Mouse (Mus musculus) fat pad, adult 2 months (tissue): ENCODE data around the gene Gstm4.
"Not testable (repeated sequence)": the region's sequence is repeated elsewhere in the genome, so short reads cannot be mapped to it uniquely, and the experiment has no call there.

ENCODE experiments used
- DNase-seq: peaks from one replicate; pipeline ENCODE4 v3.0.0-alpha.2; 2011; ENCODE audit warnings: low read depth, low spot score; ENCODE audit errors: extremely low read depth

The Gstm4 gene

DNA sequence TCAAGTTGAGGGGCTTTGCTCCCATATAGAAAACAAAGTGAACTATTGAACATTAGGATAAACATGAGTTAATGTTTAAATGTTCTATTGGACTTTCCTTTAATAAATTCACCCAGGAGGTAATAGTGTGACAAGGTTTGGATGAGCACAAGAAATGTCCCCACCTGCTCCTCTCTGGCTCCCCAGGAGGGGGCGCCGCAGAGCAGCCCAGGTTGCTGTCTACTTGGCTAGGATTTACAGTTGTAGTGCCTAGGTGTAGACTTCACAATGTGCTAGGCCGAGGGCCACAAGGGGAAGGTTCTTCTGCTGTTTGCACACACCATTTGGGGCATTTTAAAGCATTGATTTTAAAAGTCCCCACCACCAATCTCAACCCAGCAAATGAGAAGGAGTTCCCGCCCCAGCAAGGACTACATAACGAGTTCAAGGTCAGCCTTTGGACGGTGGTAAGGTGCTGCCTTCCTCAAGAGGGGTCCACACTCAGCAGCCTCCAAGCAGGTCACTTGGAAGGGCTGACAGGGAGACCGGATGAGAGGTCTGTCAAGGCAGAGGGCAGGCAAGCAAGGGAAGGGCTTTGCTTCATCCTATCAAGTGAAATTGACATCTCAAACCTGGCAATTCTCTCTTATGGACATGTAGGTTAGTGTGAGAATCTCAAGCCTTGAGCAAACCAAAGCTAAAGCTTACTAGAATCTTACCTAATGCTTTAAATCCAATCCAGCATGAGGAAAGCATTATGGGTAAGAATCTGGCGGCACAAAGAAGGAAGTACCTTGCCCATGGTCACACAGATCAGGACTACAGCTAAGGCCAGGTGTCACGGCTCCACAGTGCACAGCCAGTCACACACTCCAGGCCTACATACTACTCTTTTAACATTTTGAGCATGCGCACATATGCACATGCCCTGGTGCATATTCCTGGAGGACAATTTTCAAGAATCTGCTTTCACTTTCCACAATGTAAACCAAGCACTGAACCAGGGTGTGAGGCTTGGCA is 25.9 kb upstream of the Gstm4 start:
- DNase-seq = no peak

DNA sequence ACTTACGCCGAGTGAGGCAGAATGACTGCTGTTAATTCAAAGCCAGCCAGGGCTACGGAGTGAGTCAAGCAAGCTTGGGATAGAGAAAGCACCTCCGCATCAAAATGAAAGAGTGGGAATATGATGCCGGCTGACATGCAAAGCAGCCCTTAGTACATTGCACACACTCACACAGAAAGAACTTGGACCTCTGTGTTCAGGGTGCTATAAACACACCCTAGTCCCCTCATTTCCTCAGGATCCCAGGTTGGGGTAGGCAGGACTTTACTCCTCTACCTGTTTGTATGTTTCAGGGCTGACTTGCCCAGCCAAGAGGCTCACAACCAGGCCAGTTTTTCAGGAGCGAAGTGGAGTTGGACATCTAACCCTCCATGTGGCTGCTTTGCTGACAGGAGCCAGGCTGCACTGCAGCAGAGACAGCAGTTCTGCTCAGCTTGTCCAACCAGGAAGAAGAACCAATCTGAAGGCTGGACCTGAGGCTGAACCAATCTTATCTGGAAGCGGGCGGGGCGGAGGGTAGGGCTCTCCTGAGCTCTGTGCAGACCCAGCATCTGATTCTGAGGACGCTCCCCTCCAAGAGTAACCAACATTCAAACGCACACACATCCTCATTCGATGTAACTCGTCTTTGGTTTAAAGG is 24.7 kb upstream of the Gstm4 start:
- DNase-seq = no peak

DNA sequence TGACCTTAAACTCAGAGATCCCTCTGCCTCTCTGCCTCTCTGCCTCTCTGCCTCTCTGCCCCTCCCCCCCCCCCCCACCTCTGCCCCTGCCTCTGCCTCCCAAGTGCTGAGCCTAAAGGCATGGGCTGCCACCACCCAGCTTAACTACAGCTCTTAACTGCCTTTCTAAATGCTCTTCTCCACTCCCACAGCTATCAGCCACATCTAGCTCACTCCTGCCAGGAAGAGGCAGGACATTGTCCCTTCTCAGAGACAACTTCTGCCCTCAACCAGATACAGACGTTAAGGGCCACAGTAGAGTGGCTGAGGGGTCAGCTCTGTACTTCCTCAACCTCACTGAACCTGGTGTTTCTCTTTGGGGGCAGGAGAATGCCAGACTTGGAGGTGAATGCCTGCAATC is 24.1 kb upstream of the Gstm4 start:
- no peak for DNase-seq

DNA sequence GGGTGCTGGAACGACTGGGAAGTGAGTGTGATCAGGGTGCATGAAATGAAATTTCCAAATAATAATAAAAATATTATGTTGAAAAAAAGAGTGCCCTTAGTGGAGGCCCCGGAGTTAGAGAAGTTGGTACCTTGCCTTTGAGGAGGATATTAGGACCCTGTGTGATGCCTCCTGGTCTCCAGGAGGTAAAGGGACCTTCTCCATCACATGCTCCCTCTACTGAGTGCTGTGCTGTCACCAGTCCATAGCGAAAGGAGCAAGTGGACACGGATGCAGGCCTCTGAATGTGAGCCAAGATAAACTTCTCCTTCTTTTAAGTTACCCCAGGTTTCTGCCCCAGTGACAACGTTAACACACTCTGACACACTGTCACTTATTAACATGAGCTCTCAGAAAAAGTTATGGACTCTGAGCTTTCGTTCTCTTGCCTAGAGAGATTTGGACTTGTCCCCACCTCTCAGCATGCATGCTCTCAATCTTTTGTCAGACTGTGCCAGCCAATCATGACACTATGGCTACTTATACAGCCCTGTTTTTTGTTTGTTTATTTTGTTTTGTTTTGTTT is 22.8 kb upstream of the Gstm4 start:
- no peak for DNase-seq

DNA sequence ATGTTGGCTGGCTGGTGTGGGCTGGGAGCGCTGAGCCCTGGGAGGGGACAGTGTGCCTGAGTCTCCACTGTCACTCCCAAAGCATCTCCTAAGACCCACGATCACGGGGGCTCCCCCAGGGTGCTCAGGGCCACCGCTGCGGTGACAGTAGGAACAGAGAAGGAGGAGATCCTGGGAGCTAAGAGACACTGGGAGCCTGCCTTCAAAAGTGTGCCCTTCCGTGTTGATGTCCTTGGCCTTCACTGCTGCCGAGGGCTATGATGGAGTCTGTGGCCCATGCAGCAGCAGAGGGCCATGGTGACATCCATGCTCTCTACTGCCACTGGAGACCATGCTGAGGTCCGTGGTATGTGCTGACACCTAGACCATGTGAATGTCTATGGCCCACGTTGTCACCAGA is 20.9 kb upstream of the Gstm4 start:
- DNase-seq = no peak

DNA sequence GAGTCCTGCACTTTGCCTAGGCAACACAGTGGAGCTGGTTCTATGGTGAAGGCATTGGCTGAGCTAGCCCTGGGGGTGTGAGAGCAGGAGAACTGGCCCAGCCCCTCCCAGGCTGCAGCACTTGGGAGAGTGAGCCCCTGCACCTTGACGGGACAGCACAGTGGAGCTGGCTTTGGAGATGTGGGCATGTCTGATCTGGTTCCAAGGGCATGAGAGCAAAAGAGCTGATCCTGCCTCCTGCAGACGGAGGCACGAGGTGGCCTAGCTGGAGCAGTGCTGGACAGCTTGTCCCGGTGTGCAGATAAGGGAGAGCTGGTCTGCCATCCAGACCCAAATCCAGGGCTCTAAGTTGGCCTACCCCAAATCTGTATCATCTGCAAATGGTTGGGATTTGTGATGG is 20.0 kb upstream of the Gstm4 start:
- no peak for DNase-seq

DNA sequence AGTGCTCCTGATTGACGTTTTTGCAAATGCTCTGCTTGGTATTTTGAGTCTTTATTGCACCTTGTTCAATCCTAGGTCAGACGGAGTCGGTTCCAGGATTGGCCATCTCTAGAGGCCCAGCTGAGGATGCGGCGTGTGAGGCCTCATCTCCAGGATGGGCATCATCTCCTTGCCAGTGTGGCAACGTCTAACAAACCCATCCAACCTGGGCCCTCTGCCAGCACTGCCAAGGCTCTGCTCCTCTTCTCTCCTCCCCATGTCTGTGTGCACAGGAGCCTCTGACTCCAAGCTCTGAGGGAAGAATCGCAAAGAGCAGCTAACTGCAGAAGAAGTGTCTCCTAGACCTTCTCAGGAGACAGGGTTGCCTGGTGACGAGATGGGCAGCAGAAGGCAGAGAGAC is 18.0 kb upstream of the Gstm4 start:
- no peak for DNase-seq

DNA sequence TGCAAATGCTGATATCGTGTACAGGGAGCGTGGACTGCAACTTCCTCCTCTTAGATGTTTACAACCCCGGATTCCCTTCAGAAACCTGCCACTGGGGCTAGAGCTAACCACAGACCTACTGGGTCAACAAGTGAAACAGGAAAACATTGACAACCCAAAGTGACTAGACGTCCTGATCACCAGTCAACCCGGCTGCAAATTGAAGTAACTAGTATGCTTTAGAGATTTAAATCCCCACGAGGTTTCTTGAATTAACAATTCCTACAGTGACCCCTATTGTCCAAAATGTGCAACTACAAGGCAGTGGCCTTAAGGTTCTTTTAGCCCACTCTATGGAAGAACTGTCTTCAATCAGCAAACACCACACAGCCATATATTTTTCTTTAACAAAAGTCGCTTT is 16.7 kb upstream of the Gstm4 start:
- DNase-seq = no peak

DNA sequence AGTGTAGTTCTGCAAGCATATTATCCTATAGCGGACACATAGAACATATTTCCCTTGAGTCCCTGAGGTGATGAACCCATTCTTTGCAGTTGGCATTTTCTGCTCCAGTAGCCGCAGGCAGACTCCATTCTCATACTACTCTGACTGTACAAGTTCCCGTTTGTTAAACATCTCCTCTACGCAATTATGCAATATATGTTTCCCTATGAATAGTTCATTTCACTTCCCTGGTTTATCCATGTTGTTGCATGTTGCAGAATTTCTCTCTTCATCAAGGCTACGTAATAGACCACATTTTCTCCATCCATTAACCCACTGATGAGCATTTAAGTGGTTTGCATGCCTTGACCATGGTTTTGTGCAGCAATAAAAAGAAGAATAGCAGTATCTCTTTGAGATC is 5.8 kb upstream of the Gstm4 start:
- DNase-seq = no peak

DNA sequence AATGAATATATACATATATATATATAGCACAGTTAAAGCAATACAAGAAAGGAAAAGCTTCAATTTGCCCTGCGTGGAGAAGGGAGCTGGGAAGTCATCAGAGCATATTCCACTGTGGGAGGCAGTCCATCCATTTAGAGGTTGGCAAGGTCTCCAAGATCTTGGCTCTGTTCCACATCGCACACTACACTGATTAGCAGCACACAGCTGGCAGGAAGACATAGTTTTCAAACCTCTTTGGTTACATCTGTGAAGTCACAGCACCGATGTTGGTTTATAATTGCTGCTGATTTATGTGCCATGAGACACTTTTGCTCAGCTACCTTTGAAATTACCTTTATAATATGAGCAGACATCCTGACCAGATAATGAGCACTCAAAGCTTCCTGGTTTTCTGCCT is 3.6 kb upstream of the Gstm4 start:
- DNase-seq = no peak

DNA sequence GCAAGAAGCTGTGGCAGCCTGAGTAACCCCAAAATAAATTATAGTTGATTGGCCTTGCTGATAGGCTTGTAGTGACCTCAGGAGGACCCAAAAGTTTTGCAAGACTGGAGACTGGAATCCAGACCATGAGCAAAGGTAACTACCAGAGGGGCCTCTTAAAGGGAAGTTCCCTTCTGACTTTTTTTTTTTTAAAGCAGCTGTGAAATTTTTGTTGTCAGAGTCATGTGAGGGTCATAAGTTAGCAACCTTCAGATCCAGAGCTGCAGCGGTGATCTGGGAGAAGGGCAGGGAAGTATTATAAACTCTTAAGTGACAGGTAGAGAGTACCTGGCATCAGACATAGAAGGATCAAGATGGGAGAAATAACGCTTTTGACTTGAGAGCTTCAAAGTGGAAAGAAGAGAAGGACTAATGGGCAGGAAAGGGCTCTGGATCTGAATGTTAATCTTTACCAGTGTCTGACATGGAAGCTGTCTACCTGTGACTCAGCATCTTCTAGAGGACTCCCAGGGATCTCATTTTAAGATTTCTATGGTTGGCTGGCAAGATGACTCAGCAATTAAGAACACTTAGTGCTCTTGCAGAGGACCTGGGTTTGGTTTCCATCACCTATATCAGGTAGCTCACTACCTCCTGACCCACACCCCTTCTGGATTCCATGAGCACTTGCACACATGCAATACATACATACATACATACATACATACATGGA is 2.4 kb upstream of the Gstm4 start:
- no peak for DNase-seq

DNA sequence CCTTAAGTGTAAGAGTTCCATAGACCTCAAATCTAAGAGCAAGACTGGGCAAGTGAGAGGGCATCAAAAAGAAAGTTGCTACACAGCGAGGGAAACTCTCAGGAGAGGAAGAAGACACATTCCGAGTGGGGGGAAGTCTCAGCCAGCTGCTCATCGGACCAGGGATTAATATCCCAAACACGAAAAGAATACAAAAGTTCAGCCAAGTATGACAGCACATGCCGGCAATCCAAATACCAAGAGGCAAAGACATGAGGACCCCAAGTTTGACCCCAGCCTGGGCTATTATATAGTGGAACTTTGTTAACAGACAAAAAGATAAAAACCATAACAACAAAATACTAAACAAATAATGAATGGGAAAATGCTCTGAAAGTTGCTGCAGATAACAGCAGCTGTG is 11.5 kb downstream of the Gstm4 start:
- DNase-seq = no peak

DNA sequence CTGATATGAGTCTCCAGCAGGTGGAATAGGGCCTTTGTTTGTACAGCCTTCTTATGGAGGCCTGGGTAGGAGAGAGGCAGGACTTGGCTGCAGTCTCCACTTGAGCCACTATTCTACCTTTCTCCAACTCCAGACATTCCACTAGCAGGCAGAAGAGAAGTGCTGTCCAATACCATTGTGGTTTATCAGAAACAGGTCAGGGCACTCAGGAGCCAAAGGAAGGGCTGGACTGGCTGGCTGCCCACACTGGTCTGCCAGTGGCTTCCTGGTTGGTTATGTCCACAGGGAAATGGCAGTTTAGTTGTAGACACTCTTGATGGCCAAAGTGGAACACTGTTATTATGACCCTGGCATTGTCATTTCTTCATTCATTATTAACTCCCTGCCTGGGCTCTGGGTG is 12.6 kb downstream of the Gstm4 start:
- no peak for DNase-seq

DNA sequence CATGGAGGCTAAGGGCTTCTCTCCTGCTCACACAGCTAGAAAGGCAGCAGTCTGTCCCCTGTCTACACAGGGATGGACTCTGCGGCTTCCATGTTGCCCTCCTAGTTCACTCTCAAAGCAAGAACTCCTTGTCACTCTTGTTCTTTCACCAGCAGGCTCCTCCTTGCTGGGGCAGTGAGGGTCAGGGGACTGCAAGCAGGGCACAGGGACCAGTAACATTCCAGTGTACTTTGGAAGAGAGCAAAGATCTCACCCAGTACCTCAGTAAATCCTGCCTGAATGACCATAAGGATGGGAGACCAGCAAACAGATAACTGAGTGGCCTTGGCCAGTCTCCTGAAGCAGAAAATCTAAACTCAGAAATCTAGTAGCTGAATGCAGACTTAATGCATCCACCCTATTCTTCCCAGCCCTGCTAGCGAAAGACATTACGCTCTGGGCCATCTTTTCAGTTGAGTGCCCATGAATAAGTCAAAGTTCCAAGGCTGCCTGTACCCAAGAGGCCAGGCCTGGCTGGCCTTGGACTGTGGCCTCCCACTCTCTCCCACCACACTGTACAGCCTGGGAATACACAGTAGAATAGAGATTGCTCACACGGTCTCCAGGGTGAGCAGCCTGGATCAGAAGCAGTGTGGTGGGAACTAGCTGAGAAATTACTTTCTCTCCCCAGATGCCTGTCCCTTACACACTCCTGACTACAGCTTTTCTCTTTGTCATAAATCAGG is 15.9 kb downstream of the Gstm4 start:
- DNase-seq = no peak

DNA sequence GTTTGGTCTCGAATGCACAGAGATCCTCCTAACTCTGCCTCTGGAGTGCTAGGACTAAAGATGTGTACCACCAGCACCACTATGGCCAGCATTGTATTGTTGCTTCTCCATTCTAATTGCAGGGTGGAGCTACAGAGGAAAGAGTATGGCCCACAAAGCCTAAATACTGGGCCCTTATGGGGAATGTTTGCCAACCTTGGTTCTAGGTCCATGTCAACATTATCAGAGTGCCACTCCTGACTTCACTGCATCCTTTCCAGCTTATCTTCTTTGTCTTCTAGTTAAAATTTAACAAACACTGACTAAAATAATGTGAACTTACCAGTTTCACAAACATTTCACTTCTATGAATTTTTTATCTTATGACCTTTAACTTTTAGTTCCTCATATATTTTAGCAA is 18.1 kb downstream of the Gstm4 start:
- no peak for DNase-seq

DNA sequence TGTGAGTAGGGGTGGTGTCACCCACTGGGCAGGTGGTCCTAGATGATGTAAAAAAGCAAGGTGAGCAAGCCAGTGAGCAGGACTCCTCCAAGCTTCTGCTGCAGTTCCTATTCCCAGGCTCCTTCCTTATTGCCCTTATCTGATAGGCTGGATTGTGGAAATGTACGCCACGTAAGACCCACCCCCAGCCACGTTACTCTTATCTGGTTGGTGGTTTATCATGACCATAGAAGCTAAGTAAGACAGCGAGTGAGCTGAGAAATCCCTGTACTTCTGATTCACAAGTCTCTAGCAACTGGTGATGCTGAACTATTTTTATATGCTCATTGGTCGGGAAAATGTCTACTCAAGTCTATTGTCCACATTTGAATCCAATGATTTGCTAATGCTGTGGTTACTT is 18.6 kb downstream of the Gstm4 start:
- no peak for DNase-seq

DNA sequence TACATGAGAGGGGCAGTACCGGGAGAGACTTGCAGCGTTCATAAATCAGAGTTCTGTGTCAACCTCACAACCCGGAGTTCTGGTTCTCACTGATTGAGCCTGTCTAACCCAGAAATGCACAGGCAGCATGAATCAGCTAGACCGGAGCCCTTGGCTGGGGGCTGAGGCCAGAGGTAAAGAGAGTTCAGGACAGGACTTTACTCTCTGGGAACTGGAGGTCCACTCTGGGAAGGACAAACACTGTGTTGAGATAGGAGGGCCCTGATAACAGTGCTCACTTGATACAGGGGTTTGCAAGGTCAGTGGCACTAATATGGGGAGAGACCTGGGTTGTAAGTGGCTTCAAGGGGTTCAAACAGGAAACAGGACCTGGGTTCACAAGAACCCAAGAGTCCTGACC is 19.4 kb downstream of the Gstm4 start:
- no peak for DNase-seq

DNA sequence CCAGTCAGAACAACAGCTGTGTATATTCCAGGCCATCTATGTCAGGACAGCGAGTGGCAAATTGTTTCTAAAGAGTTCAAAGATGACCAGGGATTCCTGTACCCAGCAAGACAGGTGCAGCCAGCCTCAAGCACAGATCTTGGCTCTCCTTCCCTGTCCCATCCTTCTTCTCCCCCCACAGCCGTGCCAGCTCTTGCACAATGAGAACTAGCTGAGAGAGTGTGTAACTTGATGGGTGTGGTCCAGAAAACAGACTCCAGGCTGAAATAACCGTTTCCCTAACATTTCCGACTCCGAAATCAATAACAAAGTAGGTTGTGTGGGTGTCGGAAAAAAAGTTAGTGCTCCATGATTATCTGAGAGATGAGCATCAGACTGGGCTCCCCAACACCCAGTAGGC is 22.0 kb downstream of the Gstm4 start:
- DNase-seq = no peak

DNA sequence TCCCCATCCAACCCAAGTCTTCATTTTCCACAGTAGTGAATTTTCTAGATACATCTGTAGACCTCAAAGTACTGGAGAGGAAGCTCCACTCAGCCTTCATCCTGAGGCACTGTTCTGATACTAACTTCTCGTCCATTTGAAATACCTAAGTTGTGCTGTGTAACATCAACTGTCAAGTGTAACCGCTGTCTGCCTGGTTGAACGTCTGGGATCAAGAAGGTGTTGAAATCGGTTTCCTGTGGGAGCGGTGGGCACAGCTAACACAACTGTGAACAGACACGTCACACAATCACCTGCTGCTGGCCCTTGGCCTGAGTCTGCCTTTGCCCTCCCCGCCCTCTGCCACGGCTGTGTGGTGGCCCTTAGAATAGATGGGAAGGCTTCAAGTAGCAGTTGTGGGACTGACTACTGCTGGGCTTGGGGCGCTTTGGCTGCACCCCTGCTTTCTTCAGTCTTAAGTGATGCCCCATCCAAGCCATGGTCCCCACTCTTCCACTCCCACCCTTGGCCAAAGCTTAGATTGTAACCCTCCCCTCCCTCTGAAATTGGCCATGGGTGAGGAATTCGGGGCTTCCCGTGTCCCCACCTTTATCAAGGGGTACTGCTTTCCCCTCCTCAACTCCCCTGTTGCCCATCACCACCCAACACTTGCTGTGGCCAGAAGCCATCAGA is 24.2 kb downstream of the Gstm4 start:
- DNase-seq = not testable (repeated sequence)

DNA sequence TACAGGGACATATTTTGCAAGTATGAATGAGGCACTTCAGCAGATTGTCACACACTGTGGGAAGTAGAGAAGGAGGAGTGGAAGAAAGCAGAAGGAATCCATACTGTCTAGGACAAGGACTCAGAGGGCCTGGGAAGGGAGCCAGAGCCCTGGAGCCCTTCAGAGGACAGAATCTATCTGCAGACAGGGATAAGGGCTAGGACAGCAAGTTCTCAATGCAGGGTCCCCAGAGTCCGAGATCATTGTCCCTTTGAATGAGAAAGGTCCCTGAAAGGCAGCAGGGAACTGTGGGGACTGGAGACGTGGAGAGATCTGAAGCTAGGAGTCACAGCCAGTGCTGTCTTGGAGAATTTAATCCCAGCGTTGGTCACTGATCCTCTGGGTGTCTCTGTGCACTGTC is 25.5 kb downstream of the Gstm4 start:
- DNase-seq = not testable (repeated sequence)
